Mouse (Mus musculus) hindbrain, embryonic 12.5 days (tissue): ENCODE results near the gene Galntl6. TPM values are rescaled to one million over a fixed set of nuclear protein-coding genes. Genes with fewer than 3 reads are reported as not detected.

Source experiments
- ATAC-seq: fragments of 200-750 bp; cut with Nextera tagmentation; 2 replicates; pipeline ENCODE4 v1.8.0; 2017; ENCODE audit warnings: moderate TSS enrichment; ENCODE audit not compliant: low FRiP score
- H3K27ac ChIP-seq: fragments of 300-500 bp; sonication (generic); 2 replicates; pipeline ENCODE4 v1.5.1; 2016; ENCODE audit warnings: mild to moderate bottlenecking
- H3K27me3 ChIP-seq: fragments of 300-500 bp; sonication (generic); 2 replicates; pipeline ENCODE4 v1.6.1; 2016; ENCODE audit warnings: mild to moderate bottlenecking
- H3K36me3 ChIP-seq: fragments of 300-500 bp; sonication (generic); 2 replicates; pipeline ENCODE4 v1.6.1; 2016; ENCODE audit warnings: mild to moderate bottlenecking
- H3K4me1 ChIP-seq: fragments of 300-500 bp; sonication (generic); 2 replicates; pipeline ENCODE4 v1.6.1; 2016
- H3K4me2 ChIP-seq: fragments of 300-500 bp; sonication (generic); replicated peaks from 2 replicates; pipeline ENCODE4 v1.6.1; 2016; ENCODE audit warnings: mild to moderate bottlenecking
- H3K4me3 ChIP-seq: fragments of 300-500 bp; sonication (generic); 2 replicates; pipeline ENCODE4 v1.5.1; 2016; ENCODE audit warnings: mild to moderate bottlenecking
- H3K9ac ChIP-seq: fragments of 300-500 bp; sonication (generic); 2 replicates; pipeline ENCODE4 v1.6.1; 2016; ENCODE audit warnings: mild to moderate bottlenecking, moderate library complexity
- H3K9me3 ChIP-seq: fragments of 300-500 bp; sonication (generic); replicated peaks from 2 replicates; pipeline ENCODE4 v1.6.1; 2016; ENCODE audit warnings: mild to moderate bottlenecking
- WGBS: fragments of 180-500 bp; shearing (Covaris S2); methylation state at CpG from one replicate; pipeline ENCODE4 v1.1.7; 2016; 5-methylcytosine and 5-hydroxymethylcytosine counted together
- polyA plus RNA-seq: library from polyadenylated mRNA; unstranded; fragments of >200 nt; fragmentation: Nextera tagmentation; extraction: Ambion mirVana; gene quantifications from 2 replicates; pipeline ENCODE4 v1.2.1, GENCODE M21; 2016

The Galntl6 gene
- polyA plus RNA-seq, 1 experiment from 2014 or later: 4.0 TPM

GRCm38 (mm10) chr8:58396500-58396899 is 515.9 kb downstream of the Galntl6 start:
- WGBS: 63% methylated on average over 3 of the region's 3 CpGs
- H3K9ac ChIP-seq: no peak overlapping the region
- ATAC-seq: no peak
- no peaks in the 10 kb centered on the region for H3K9me3 ChIP-seq
- no peak overlapping the region for H3K4me3 ChIP-seq
- H3K4me1 ChIP-seq: no peaks in the 10 kb centered on the region
- no peak overlapping the region for H3K4me2 ChIP-seq
- H3K27me3 ChIP-seq: no peaks in the 10 kb centered on the region
- no peaks in the 10 kb centered on the region for H3K36me3 ChIP-seq
- no peak overlapping the region for H3K27ac ChIP-seq

- Histone ChIP-seq H3K9ac (no peak overlapping the region), H3K4me3 (no peak overlapping the region), H3K36me3 (no peaks in the 10 kb centered on the region), H3K27ac (no peak overlapping the region), H3K27me3 (no peaks in the 10 kb centered on the region), H3K4me2 (no peak overlapping the region), H3K9me3 (no peaks in the 10 kb centered on the region), H3K4me1 (no peaks in the 10 kb centered on the region)
- WGBS: 82% methylated on average over 1 of the region's 1 CpGs
- no peak for ATAC-seq
These were observed 516.6 kb downstream of the Galntl6 start for GRCm38 (mm10) chr8:58395879-58396278.

- no peaks in the 10 kb centered on the region for H3K27me3 ChIP-seq
- no peak for ATAC-seq
- WGBS: 78% methylated on average over 2 of the region's 2 CpGs
These were observed 540.1 kb downstream of the Galntl6 start for GRCm38 (mm10) chr8:58372389-58372788.

GRCm38 (mm10) chr8:58371979-58372378 is 540.5 kb downstream of the Galntl6 start:
- Histone ChIP-seq H3K4me2 (no peak overlapping the region), H3K36me3 (no peaks in the 10 kb centered on the region), H3K27me3 (no peaks in the 10 kb centered on the region), H3K4me1 (no peaks in the 10 kb centered on the region), H3K9me3 (no peaks in the 10 kb centered on the region), H3K4me3 (no peak overlapping the region), H3K27ac (no peak overlapping the region), H3K9ac (no peak overlapping the region)
- no peak for ATAC-seq
- 87% methylated on average over 10 of the region's 10 CpGs for WGBS

More at GRCm38 (mm10) chr8:58372389-58372788, 540.1 kb downstream of the Galntl6 start:
- Histone ChIP-seq H3K4me3 (no peak overlapping the region), H3K27ac (no peak overlapping the region), H3K36me3 (no peaks in the 10 kb centered on the region), H3K9me3 (no peaks in the 10 kb centered on the region), H3K9ac (no peak overlapping the region), H3K4me1 (no peaks in the 10 kb centered on the region), H3K4me2 (no peak overlapping the region)

- WGBS: 76% methylated on average over 1 of the region's 1 CpGs
- Histone ChIP-seq H3K27me3 (no peaks in the 10 kb centered on the region), H3K9ac (no peak overlapping the region), H3K4me1 (no peaks in the 10 kb centered on the region), H3K27ac (no peak overlapping the region), H3K4me2 (no peak overlapping the region), H3K4me3 (no peak overlapping the region), H3K36me3 (no peaks in the 10 kb centered on the region), H3K9me3 (no peaks in the 10 kb centered on the region)
- no peak for ATAC-seq
These were observed 581.3 kb downstream of the Galntl6 start for GRCm38 (mm10) chr8:58331151-58331550.

- H3K27me3 ChIP-seq: no peaks in the 10 kb centered on the region
- 90% methylated on average over 2 of the region's 2 CpGs for WGBS
These were observed 599.0 kb downstream of the Galntl6 start for GRCm38 (mm10) chr8:58313482-58313881.

GRCm38 (mm10) chr8:58291487-58291886 is 621.0 kb downstream of the Galntl6 start:
- H3K9me3 ChIP-seq: no peaks in the 10 kb centered on the region
- no peaks in the 10 kb centered on the region for H3K4me1 ChIP-seq
- H3K36me3 ChIP-seq: no peaks in the 10 kb centered on the region
- ATAC-seq: no peak
- H3K4me3 ChIP-seq: no peak overlapping the region
- no peak overlapping the region for H3K4me2 ChIP-seq
- H3K27me3 ChIP-seq: no peaks in the 10 kb centered on the region
- WGBS: 64% methylated on average over 4 of the region's 4 CpGs
- H3K27ac ChIP-seq: no peak overlapping the region
- H3K9ac ChIP-seq: no peak overlapping the region

More at GRCm38 (mm10) chr8:58313482-58313881, 599.0 kb downstream of the Galntl6 start:
- Histone ChIP-seq H3K9me3 (no peaks in the 10 kb centered on the region), H3K4me1 (no peaks in the 10 kb centered on the region), H3K4me3 (no peak overlapping the region), H3K36me3 (no peaks in the 10 kb centered on the region), H3K27ac (no peak overlapping the region), H3K9ac (no peak overlapping the region), H3K4me2 (no peak overlapping the region)
- ATAC-seq: no peak

- Histone ChIP-seq H3K36me3 (no peaks in the 10 kb centered on the region), H3K4me2 (no peak overlapping the region), H3K4me1 (no peaks in the 10 kb centered on the region), H3K4me3 (no peak overlapping the region), H3K9ac (no peak overlapping the region), H3K27ac (no peak overlapping the region), H3K9me3 (no peaks in the 10 kb centered on the region), H3K27me3 (no peaks in the 10 kb centered on the region)
- ATAC-seq: no peak
These were observed 622.4 kb downstream of the Galntl6 start for GRCm38 (mm10) chr8:58290080-58290479.

GRCm38 (mm10) chr8:58265485-58265884 is 647.0 kb downstream of the Galntl6 start:
- no peak for ATAC-seq
- H3K4me3 ChIP-seq: no peak overlapping the region
- no peaks in the 10 kb centered on the region for H3K27me3 ChIP-seq
- no peak overlapping the region for H3K27ac ChIP-seq
- 71% methylated on average over 2 of the region's 2 CpGs for WGBS
- H3K9me3 ChIP-seq: no peaks in the 10 kb centered on the region
- no peaks in the 10 kb centered on the region for H3K4me1 ChIP-seq
- H3K9ac ChIP-seq: no peak overlapping the region
- H3K4me2 ChIP-seq: no peak overlapping the region
- H3K36me3 ChIP-seq: no peaks in the 10 kb centered on the region

GRCm38 (mm10) chr8:58258577-58259315 is 653.7 kb downstream of the Galntl6 start:
- Histone ChIP-seq H3K36me3 (no peaks in the 10 kb centered on the region), H3K27me3 (no peaks in the 10 kb centered on the region), H3K27ac (no peak overlapping the region), H3K4me3 (no peak overlapping the region), H3K4me2 (no peak overlapping the region), H3K9me3 (no peaks in the 10 kb centered on the region), H3K9ac (no peak overlapping the region), H3K4me1 (no peaks in the 10 kb centered on the region)
- no peak for ATAC-seq
- 79% methylated on average over 2 of the region's 2 CpGs for WGBS

GRCm38 (mm10) chr8:58253620-58254019 is 658.8 kb downstream of the Galntl6 start:
- no peak overlapping the region for H3K27ac ChIP-seq
- no peaks in the 10 kb centered on the region for H3K9me3 ChIP-seq
- no peaks in the 10 kb centered on the region for H3K4me1 ChIP-seq
- ATAC-seq: no peak
- no peak overlapping the region for H3K9ac ChIP-seq
- no peaks in the 10 kb centered on the region for H3K27me3 ChIP-seq
- H3K4me3 ChIP-seq: no peak overlapping the region
- H3K4me2 ChIP-seq: no peak overlapping the region
- H3K36me3 ChIP-seq: no peaks in the 10 kb centered on the region
- WGBS: 45% methylated on average over 1 of the region's 1 CpGs

- ATAC-seq: no peak
- no peaks in the 10 kb centered on the region for H3K27me3 ChIP-seq
- H3K9ac ChIP-seq: no peak overlapping the region
- H3K4me1 ChIP-seq: no peaks in the 10 kb centered on the region
- WGBS: 92% methylated on average over 3 of the region's 3 CpGs
- H3K4me3 ChIP-seq: no peak overlapping the region
- H3K4me2 ChIP-seq: no peak overlapping the region
- H3K9me3 ChIP-seq: no peaks in the 10 kb centered on the region
- H3K36me3 ChIP-seq: no peaks in the 10 kb centered on the region
- no peak overlapping the region for H3K27ac ChIP-seq
These were observed 667.6 kb downstream of the Galntl6 start for GRCm38 (mm10) chr8:58244830-58245229.

- Histone ChIP-seq H3K4me1 (no peaks in the 10 kb centered on the region), H3K4me2 (no peak overlapping the region), H3K27me3 (no peaks in the 10 kb centered on the region), H3K4me3 (no peak overlapping the region), H3K9ac (no peak overlapping the region), H3K27ac (no peak overlapping the region), H3K9me3 (no peaks in the 10 kb centered on the region), H3K36me3 (no peaks in the 10 kb centered on the region)
- 19% methylated on average over 2 of the region's 2 CpGs for WGBS
- ATAC-seq: no peak
These were observed 678.2 kb downstream of the Galntl6 start for GRCm38 (mm10) chr8:58234220-58234619.
